Mouse (Mus musculus) v-Abl transformed pro-B cells (cell line): ENCODE data around the gene Olfr983.

Experiments
- in situ Hi-C, 2 experiments: fragments of 400-800 bp; cut with MboI; formaldehyde crosslinking; loops; one replicate each; pipeline ENCODE4 v1.15.1; 2025; ENCODE audit not compliant: unreplicated experiment in 2 of 2

Olfr983 gene

DNA sequence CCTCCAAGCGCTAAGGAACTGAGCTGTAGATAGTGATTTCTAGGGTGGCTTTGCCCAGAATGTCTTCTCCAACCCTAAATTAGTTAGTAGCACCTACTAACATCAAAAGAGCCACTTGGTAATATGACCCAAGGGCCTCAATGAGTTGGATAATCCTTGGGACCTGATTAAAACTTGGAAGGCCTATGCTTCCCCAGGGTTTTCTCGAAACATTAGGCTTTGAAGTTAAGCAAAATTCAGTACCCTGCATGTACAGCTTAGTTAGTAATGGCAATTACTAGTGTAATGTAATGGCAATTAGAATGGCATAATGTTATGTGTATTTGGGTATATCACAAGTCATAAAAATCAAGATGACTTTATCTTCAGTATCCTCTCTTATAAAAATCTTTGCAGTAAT lies at the start of gene Olfr983:
Gene Olfr983, minus strand, starts transcription at position 101 of the 400 bp plus-strand sequence.
- in situ Hi-C loops = no loop called here

DNA sequence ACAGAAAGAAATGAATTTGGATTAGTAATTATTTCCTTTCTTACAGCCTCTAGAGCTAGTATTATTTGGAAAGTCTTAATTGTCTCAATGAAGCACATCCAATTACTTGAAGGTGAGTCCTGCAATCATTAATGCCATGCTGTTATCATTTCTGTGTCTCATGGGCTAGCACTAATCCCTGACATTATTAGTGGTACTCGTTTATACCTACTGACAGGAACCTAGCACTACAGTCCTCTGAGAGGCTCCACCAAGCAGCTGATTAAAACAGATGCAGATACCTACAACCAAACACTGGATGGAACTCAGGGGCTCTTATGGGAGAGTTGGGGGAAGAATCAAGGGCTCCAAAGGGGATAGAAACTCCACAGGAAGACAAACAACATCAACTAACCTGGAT lies 48.1 kb upstream of the Olfr983 start:
- in situ Hi-C loops = no loop called here

- in situ Hi-C loops = no loop called here
Measured at GRCm38 (mm10) chr9:40139484-40139883, 46.1 kb upstream of the Olfr983 start.

GRCm38 (mm10) chr9:40136987-40137688 lies 43.7 kb upstream of the Olfr983 start:
- in situ Hi-C loops = no loop called here

DNA sequence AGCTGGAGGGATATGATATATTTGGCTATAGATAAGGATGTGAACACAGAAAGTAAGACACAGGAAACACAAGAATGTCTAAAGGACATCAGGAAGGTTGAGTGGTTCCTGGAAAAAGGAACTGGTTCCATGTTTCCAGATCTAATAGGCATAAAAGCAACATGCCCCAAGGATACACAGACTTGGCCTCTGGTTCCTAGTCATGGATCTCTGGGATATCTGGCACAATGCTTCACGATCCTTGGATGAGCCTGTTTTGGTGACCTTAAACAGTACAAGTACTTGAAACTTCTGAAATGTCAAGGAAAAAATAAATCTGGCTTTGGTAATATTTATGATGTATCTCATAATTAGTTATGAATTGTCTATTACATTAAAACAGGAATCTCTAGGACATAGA lies 37.2 kb upstream of the Olfr983 start:
- in situ Hi-C loops = no loop called here

- in situ Hi-C loops = no loop called here
Measured at GRCm38 (mm10) chr9:40130084-40130483, 36.7 kb upstream of the Olfr983 start, which contains the start of gene Olfr985. Gene Olfr985 (minus strand): TSS chr9:40130184.

DNA sequence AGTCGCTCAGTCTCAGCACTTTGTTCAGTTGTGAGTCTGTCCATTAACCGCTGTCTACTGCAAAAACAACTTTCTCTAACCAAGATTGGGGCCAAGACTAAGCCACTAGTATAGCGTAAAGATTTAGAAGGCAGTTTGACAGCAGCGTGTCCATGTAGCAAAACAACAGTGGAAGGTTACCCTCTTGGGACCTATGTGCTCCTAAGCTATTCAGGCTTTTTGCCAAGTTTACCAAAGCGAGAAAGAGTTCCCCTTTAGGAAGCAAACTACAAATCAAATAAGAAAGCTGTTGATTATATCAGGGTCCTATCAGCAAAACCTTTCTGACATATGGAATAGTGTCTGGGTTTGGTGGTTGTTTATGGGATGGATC lies 23.9 kb upstream of the Olfr983 start:
- in situ Hi-C loops = no loop called here

DNA sequence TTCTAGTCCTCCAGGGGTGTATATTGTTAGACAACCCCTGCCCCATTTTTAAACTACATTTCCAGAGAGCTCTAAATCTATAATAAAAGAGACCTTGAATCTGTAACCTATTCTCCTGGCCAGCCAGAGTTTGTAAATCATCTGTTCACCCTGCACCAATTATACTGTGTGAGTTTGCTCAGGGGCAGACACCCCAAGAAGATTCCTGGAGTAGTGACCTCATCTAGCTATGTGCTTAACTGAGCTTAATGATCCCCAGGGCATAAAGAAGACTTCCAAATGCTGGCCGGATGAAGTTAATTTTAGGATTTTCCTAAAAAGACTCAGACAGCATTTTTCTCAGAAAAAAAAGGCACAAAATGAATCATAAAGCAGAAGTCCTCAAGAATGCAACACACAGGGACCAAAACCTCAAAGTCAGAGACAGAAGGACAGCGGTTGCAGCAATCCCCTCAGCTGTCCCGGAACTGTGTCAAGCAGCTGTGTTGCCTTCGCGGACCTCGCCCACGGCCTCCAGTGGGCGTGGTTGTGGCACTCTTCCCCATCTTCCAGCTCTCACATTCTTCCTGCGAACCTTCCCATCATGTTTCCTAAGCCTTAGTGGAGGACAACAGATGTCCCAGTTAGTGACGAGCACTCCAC lies 23.4 kb upstream of the Olfr983 start:
- in situ Hi-C loops = no loop called here

GRCm38 (mm10) chr9:40114106-40114505 lies 20.7 kb upstream of the Olfr983 start, which contains the start of gene Olfr984:
Gene Olfr984 (minus strand): TSS chr9:40114206.
- in situ Hi-C loops = no loop called here

DNA sequence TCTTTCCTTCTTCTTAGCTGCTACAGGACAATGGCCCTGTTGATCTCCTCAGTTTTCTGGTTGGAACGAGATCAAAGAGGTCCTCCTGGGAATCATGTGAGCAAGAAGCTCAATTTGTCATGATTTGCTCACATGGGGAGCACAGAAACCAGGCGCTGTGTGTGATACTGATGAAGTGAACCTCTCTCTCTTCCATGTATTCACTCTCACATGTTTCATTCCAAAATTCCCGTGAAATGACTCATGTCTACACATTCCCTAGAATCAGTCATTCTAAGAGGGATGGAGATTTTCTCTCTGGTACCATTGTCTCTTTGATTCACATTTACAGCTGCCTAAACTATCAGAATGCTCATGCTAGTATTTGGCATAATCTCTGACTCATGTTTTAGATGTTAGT lies 1.4 kb upstream of the Olfr983 start:
- in situ Hi-C loops = no loop called here

DNA sequence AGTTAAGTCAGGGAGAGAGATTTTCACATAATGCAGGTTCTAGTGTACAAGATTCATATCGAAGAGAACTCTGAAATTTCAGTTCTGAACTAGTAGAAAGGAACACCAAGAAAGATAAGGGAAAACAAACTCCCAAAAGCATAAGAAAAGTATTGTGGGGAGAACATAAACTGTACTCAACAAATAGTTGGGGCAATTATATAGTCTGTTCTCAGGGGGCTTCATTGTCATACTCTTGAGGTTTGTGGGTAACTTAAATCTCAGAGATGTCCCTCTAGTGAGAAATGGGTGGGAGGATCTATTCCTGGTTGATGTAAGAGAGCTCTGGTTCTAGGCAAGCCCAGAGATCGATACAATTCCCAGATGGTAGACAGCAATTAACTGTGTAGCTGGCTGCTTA lies 19.9 kb downstream of the Olfr983 start, which contains the start of gene Olfr982:
Gene Olfr982, plus strand, starts transcription at position 301 of the 400 bp plus-strand sequence.
- in situ Hi-C loops = no loop called here

DNA sequence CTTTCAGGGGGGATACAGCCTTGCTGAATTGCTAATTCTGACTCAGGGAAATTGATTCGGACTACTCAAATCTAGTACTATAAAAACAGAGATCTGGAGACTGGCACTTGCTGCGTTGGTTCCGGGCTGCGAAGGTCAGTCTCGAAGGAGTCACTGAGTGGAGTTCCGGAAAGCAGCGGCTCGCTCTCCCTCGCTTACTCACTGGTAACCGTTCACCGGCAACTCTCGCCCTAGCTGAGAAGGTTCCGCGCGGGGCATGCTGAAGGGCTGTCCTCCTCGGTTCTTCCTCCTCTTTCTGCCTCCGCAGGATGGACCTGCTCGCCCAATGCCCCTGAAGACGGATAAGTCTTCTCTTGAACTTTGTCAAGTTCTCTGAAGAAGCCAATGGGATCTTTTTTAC lies 43.3 kb downstream of the Olfr983 start:
- in situ Hi-C loops = no loop called here
